Mouse (Mus musculus): ENCODE data around the gene Adamts6.

GRCm38 (mm10) chr13:104517638-104518311 is 230.1 kb downstream of the Adamts6 start:
- TF ChIP-seq CTCF (IDR thresholded peaks at IDR 0.05; ENCODE audit: control insufficient read depth, insufficient read depth, insufficient read length) (no peak), CEBPB (IDR thresholded peaks at IDR 0.05; ENCODE audit: low read depth) (no peak)
